Mouse (Mus musculus) ES-E14 (cell line): ENCODE measurements around the gene Zbtb8a. TPM values are rescaled to one million over a fixed set of nuclear protein-coding genes. Genes with fewer than 3 reads are reported as not detected.

Experiments
- DNase-seq: peaks from one replicate; pipeline ENCODE4 v3.0.0-alpha.2; 2013; ENCODE audit warnings: low read depth, low spot score
- H3K27ac ChIP-seq: 2 replicates; pipeline ENCODE4 v1.5.1; 2012; ENCODE audit warnings: low read depth, mild to moderate bottlenecking, low read length, moderate library complexity, mixed read lengths; ENCODE audit not compliant: poor library complexity, insufficient read depth, severe bottlenecking
- H3K36me3 ChIP-seq: 2 replicates; pipeline ENCODE4 v1.6.1; 2012; ENCODE audit warnings: mild to moderate bottlenecking, low read length, moderate library complexity, mixed read lengths; ENCODE audit not compliant: control insufficient read depth, poor library complexity, insufficient read depth, severe bottlenecking
- H3K4me1 ChIP-seq, 2 experiments: fragments of 150-350 bp in 1 of 2; sonication (generic) in 1 of 2; 2 replicates each; pipeline ENCODE4 v1.6.1; 2012; ENCODE audit warnings: low read length in 2 of 2, mild to moderate bottlenecking in 1 of 2, mixed read lengths in 1 of 2; ENCODE audit not compliant: control insufficient read depth in 2 of 2, insufficient read depth in 2 of 2, poor library complexity in 1 of 2
- H3K4me3 ChIP-seq, 2 experiments: fragments of 150-350 bp in 1 of 2; sonication (generic) in 1 of 2; 2 replicates each; pipeline ENCODE4 v1.5.1; 2012; ENCODE audit warnings: low read length in 2 of 2, low read depth in 1 of 2, mild to moderate bottlenecking in 1 of 2, mixed read lengths in 1 of 2; ENCODE audit not compliant: insufficient read depth in 1 of 2, poor library complexity in 1 of 2, severe bottlenecking in 1 of 2
- H3K9ac ChIP-seq: 2 replicates; pipeline ENCODE4 v1.6.1; 2012; ENCODE audit warnings: low read depth, mild to moderate bottlenecking, low read length, mixed read lengths; ENCODE audit not compliant: poor library complexity, insufficient read depth, severe bottlenecking
- H3K9me3 ChIP-seq: fragments of 150-350 bp; sonication (generic); 2 replicates; pipeline ENCODE4 v1.6.1; 2012; ENCODE audit warnings: low read depth, mild to moderate bottlenecking, low read length; ENCODE audit not compliant: control insufficient read depth, insufficient read depth
- CHD2 ChIP-seq: IDR thresholded peaks from 2 replicates; pipeline ENCODE4 v1.6.1; 2014; ENCODE audit warnings: mild to moderate bottlenecking, low read depth, low read length, inconsistent platforms
- HCFC1 ChIP-seq: IDR thresholded peaks from 2 replicates; pipeline ENCODE4 v1.6.1; 2012; ENCODE audit warnings: low read length, inconsistent platforms, borderline replicate concordance; ENCODE audit not compliant: insufficient read depth
- MAFK ChIP-seq: IDR thresholded peaks from 2 replicates; pipeline ENCODE4 v1.6.1; 2014; ENCODE audit warnings: mild to moderate bottlenecking, low read depth, low read length, inconsistent platforms; ENCODE audit not compliant: insufficient read depth
- ZC3H11A ChIP-seq: IDR thresholded peaks from 2 replicates; pipeline ENCODE4 v1.6.1; 2012; ENCODE audit warnings: low read depth, mild to moderate bottlenecking, inconsistent platforms, low read length, borderline replicate concordance
- ZNF384 ChIP-seq: IDR thresholded peaks from 2 replicates; pipeline ENCODE4 v1.6.1; 2012; ENCODE audit warnings: low read depth, low read length, inconsistent platforms
- in situ Hi-C, 2 experiments: fragments of 600-800 bp; cut with MboI; formaldehyde crosslinking; loops; one replicate each; pipeline ENCODE4 v1.15.1; 2025; ENCODE audit warnings: low sequenced_read_pairs in 2 of 2, inconsistent platforms in 1 of 2; ENCODE audit not compliant: unreplicated experiment in 2 of 2
- total RNA-seq: library from RNA; depleted of rRNA; stranded (reverse); fragments of 300-350 nt; gene quantifications from 2 replicates; pipeline ENCODE4 v1.2.3, GENCODE M21; 2012

Gene Zbtb8a
- total RNA-seq, 1 experiment = 25.3 TPM

- Histone ChIP-seq H3K9ac (no peak overlapping the region), H3K9me3 (no peaks in the 10 kb centered on the region), H3K36me3 (peaks cover 21% of the 10 kb centered on the region), H3K4me3 (no peak overlapping the region), H3K4me1 (peaks cover 0 to 2% of the 10 kb centered on the region in 2 experiments; a peak in 1 of 4 replicates), H3K27ac (no peak overlapping the region)
- TF ChIP-seq MAFK = no peak
- TF ChIP-seq ZC3H11A = no peak
- TF ChIP-seq ZNF384 = no peak
- TF ChIP-seq CHD2 = no peak
- no peak for TF ChIP-seq HCFC1
- in situ Hi-C loops = loop anchor here (5.0 to 10.0 kb wide), 2 partner anchors 104 to 107 kb away; no protein-coding TSS in a partner anchor
- DNase-seq = no peak
Measured at GRCm38 (mm10) chr4:129350644-129351043, 27.3 kb downstream of the Zbtb8a start.

DNA sequence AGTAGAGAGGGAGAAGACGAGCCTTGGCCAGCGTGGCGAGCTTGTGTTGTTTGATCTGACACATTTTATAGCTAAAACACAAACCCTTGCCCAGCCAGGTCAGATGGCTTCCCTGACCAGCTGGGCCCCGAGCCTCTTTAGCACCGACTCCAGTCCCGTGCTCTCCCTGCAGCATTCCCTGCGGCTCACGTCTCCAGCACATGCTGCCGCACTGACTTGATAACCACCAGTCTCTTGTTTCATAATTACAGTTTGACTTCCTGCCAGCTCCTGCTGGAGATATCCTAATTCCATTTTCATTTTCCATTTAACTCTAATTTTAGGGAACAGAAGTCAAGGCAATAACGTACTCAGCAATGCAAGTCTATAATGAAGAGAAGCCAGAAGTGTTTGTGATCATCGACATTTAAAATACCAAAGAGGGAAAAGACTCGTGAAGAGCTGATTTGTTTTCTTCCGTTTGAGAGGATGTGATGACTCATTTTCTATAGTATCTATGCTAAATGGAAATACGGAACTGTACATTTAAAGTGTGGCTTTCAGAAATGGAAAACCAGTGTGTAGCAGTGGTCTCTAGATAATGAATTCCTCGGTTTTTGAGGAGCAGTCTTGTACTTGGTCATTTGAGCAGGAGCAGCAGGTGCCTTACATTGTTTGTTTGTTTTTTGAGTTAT lies 31.3 kb downstream of the Zbtb8a start:
- in situ Hi-C loops = no loop called here
- Histone ChIP-seq H3K4me1 (no peaks in the 10 kb centered on the region), H3K27ac (no peak overlapping the region), H3K9me3 (no peaks in the 10 kb centered on the region), H3K36me3 (peaks cover 9% of the 10 kb centered on the region; the same call in 1 of the 2 replicates), H3K4me3 (no peak overlapping the region), H3K9ac (no peak overlapping the region)
- TF ChIP-seq MAFK (no peak), CHD2 (no peak), HCFC1 (no peak), ZC3H11A (no peak), ZNF384 (no peak)
- no peak for DNase-seq

DNA sequence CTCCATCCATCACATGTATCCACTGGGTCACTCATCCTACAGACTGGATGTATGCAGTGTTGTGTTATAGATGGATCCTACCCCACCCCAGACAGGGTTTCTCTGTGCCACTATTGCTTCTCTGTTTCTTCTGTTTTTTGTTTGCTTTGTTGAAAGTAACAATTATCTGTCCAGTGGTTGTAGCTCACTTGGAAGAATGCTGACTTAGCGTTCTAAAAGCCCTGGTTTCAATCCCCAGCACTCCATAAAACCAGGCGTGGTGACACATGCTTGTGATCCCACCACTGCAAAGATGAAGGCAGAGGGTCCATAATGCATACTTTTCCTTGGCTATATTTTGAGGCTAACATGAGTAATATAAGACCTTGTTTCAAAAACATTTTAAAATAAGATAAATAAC lies 35.2 kb downstream of the Zbtb8a start:
- DNase-seq = no peak
- H3K27ac ChIP-seq = no peak overlapping the region
- H3K4me1 ChIP-seq = no peaks in the 10 kb centered on the region
- H3K9ac ChIP-seq = no peak overlapping the region
- peaks cover 10% of the 10 kb centered on the region for H3K36me3 ChIP-seq
- H3K4me3 ChIP-seq = no peak overlapping the region
- peak; percentile 75 for TF ChIP-seq MAFK
- TF ChIP-seq ZC3H11A = no peak
- no peaks in the 10 kb centered on the region for H3K9me3 ChIP-seq
- in situ Hi-C loops = no loop called here

GRCm38 (mm10) chr4:129341888-129342287 lies 36.0 kb downstream of the Zbtb8a start:
- no peak overlapping the region for H3K4me3 ChIP-seq
- H3K4me1 ChIP-seq = no peaks in the 10 kb centered on the region
- TF ChIP-seq CHD2 (no peak), ZNF384 (no peak), HCFC1 (no peak), MAFK (no peak), ZC3H11A (no peak)
- no peak overlapping the region for H3K27ac ChIP-seq
- H3K36me3 ChIP-seq = peaks cover 11% of the 10 kb centered on the region
- H3K9ac ChIP-seq = no peak overlapping the region
- no peak for DNase-seq
- no peaks in the 10 kb centered on the region for H3K9me3 ChIP-seq
- in situ Hi-C loops = no loop called here

- no peak for TF ChIP-seq ZC3H11A
- TF ChIP-seq ZNF384 = no peak
- no peak for TF ChIP-seq HCFC1
- TF ChIP-seq CHD2 = no peak
- no peak for DNase-seq
- Histone ChIP-seq H3K4me3 (no peak overlapping the region), H3K36me3 (peaks cover 8% of the 10 kb centered on the region), H3K27ac (no peak overlapping the region), H3K9ac (no peak overlapping the region), H3K4me1 (no peaks in the 10 kb centered on the region), H3K9me3 (no peaks in the 10 kb centered on the region)
- in situ Hi-C loops = no loop called here
Measured at GRCm38 (mm10) chr4:129339743-129340142, 38.2 kb downstream of the Zbtb8a start.
